Mouse (Mus musculus) thymus, adult 2 months (tissue): ENCODE results near the gene Vps36. TPM values are rescaled to one million over a fixed set of nuclear protein-coding genes. Genes with fewer than 3 reads are reported as not detected.

ENCODE experiments used
- DNase-seq: peaks from one replicate; pipeline ENCODE4 v3.0.0; 2021
- H3K27ac ChIP-seq: fragments of 200-500 bp; 2 replicates; pipeline ENCODE4 v1.5.1; 2012; ENCODE audit warnings: low read length, control low read depth; ENCODE audit not compliant: control insufficient read depth, insufficient read depth
- H3K27me3 ChIP-seq: fragments of 200-500 bp; 2 replicates; pipeline ENCODE4 v1.6.1; 2012; ENCODE audit warnings: mild to moderate bottlenecking, low read length, moderate library complexity, mixed read lengths; ENCODE audit not compliant: control insufficient read depth, insufficient read depth
- H3K36me3 ChIP-seq: fragments of 200-500 bp; 2 replicates; pipeline ENCODE4 v1.6.1; 2012; ENCODE audit warnings: mild to moderate bottlenecking, low read length, moderate library complexity; ENCODE audit not compliant: control insufficient read depth, insufficient read depth
- H3K4me1 ChIP-seq: fragments of 200-500 bp; replicated peaks from 2 replicates; pipeline ENCODE4 v1.6.1; 2012; ENCODE audit warnings: low read length; ENCODE audit not compliant: control insufficient read depth, insufficient read depth
- H3K4me3 ChIP-seq: fragments of 200-500 bp; 2 replicates; pipeline ENCODE4 v1.5.1; 2012; ENCODE audit warnings: mild to moderate bottlenecking, low read length, control low read depth, moderate library complexity; ENCODE audit not compliant: control insufficient read depth, insufficient read depth
- CTCF ChIP-seq: fragments of 200-500 bp; IDR thresholded peaks from 2 replicates; pipeline ENCODE4 v1.5.1; 2012; ENCODE audit warnings: mild to moderate bottlenecking, control low read depth, low read length, moderate library complexity, borderline replicate concordance; ENCODE audit not compliant: control insufficient read depth, poor library complexity, insufficient read depth; ENCODE audit errors: extremely low read depth
- POLR2A ChIP-seq: fragments of 200-500 bp; IDR thresholded peaks from 2 replicates; pipeline ENCODE4 v1.6.1; 2012; ENCODE audit warnings: mild to moderate bottlenecking, low read length, control low read depth, moderate library complexity; ENCODE audit not compliant: control insufficient read depth, poor library complexity, insufficient read depth; ENCODE audit errors: extremely low read depth
- WGBS: fragments of 180-500 bp; shearing (Covaris S2); methylation state at CpG from one replicate; pipeline ENCODE4 v1.1.7; 2018; 5-methylcytosine and 5-hydroxymethylcytosine counted together
- polyA plus RNA-seq: library from polyadenylated mRNA; depleted of rRNA; stranded (reverse); fragments of >200 nt; gene quantifications from 2 replicates; pipeline ENCODE4 v1.2.3, GENCODE M21; 2012

The Vps36 gene
- polyA plus RNA-seq, 1 experiment: 14.6 TPM

- H3K4me1 ChIP-seq: no peaks in the 10 kb centered on the region
- DNase-seq: no peak
- H3K36me3 ChIP-seq: peaks cover 21% of the 10 kb centered on the region
- TF ChIP-seq POLR2A (no peak), CTCF (no peak)
- H3K27me3 ChIP-seq: no peaks in the 10 kb centered on the region
- 99% methylated on average over 7 of the region's 7 CpGs for WGBS
- no peak overlapping the region for H3K4me3 ChIP-seq
- H3K27ac ChIP-seq: no peak overlapping the region
Measured at GRCm38 (mm10) chr8:22175966-22176365, 16.6 kb upstream of the Vps36 start.

- 6% methylated on average over 3 of the region's 3 CpGs for WGBS
- TF ChIP-seq CTCF: no peak
- TF ChIP-seq POLR2A: no peak
- Histone ChIP-seq H3K27ac (no peak overlapping the region), H3K4me1 (peaks cover 2% of the 10 kb centered on the region), H3K4me3 (peak overlapping the region; percentile 24; the same call in 1 of the 2 replicates), H3K27me3 (no peaks in the 10 kb centered on the region), H3K36me3 (no peaks in the 10 kb centered on the region)
- no peak for DNase-seq
Measured at GRCm38 (mm10) chr8:22184884-22185283, 7.7 kb upstream of the Vps36 start.

- TF ChIP-seq POLR2A (no peak; the same call in 1 of the 2 replicates), CTCF (no peak)
- no peaks in the 10 kb centered on the region for H3K27me3 ChIP-seq
- DNase-seq: peak; percentile 86
- 3% methylated on average over 63 of the region's 63 CpGs for WGBS
- H3K27ac ChIP-seq: no peak within 1 kb of the TSS
- H3K4me3 ChIP-seq: peak within 1 kb of the TSS; percentile 75
- H3K36me3 ChIP-seq: no peaks in the 10 kb centered on the region
- peaks cover 2% of the 10 kb centered on the region for H3K4me1 ChIP-seq
Measured at GRCm38 (mm10) chr8:22185431-22186397, 6.9 kb upstream of the Vps36 start, which contains the start of gene Ckap2. Gene Ckap2 (minus strand): TSS chr8:22185819.

GRCm38 (mm10) chr8:22193432-22194010 lies 912 bp downstream of the Vps36 start:
- peak; percentile 32 for DNase-seq
- Histone ChIP-seq H3K4me1 (peaks cover 14% of the 10 kb centered on the region), H3K27ac (no peak overlapping the region; the same call in 1 of the 2 replicates), H3K4me3 (peak overlapping the region; percentile 98), H3K36me3 (no peaks in the 10 kb centered on the region), H3K27me3 (no peaks in the 10 kb centered on the region)
- TF ChIP-seq POLR2A (no peak), CTCF (no peak)
- WGBS: 5% methylated on average over 12 of the region's 12 CpGs

GRCm38 (mm10) chr8:22197914-22198313 lies 5.3 kb downstream of the Vps36 start:
- peaks cover 20% of the 10 kb centered on the region for H3K36me3 ChIP-seq

GRCm38 (mm10) chr8:22199481-22199880 lies 6.9 kb downstream of the Vps36 start:
- no peaks in the 10 kb centered on the region for H3K27me3 ChIP-seq
- no peak for DNase-seq
- H3K4me3 ChIP-seq: no peak overlapping the region
- H3K27ac ChIP-seq: no peak overlapping the region
- WGBS: 98% methylated on average over 8 of the region's 8 CpGs
- TF ChIP-seq CTCF (no peak), POLR2A (no peak)
- H3K36me3 ChIP-seq: peaks cover 20% of the 10 kb centered on the region
- peaks cover 9% of the 10 kb centered on the region for H3K4me1 ChIP-seq

More at GRCm38 (mm10) chr8:22197914-22198313, 5.3 kb downstream of the Vps36 start:
- H3K27me3 ChIP-seq: no peaks in the 10 kb centered on the region
- TF ChIP-seq CTCF: no peak
- H3K27ac ChIP-seq: no peak overlapping the region
- no peak overlapping the region for H3K4me3 ChIP-seq
- 95% methylated on average over 6 of the region's 6 CpGs for WGBS
- H3K4me1 ChIP-seq: peaks cover 14% of the 10 kb centered on the region
- DNase-seq: no peak
